Mouse (Mus musculus) brain, adult 2 months (tissue): ENCODE measurements around the gene Kbtbd7.
"Not testable (repeated sequence)": the region's sequence is repeated elsewhere in the genome, so short reads cannot be mapped to it uniquely, and the experiment has no call there.

Experiments
- DNase-seq: peaks from one replicate; pipeline ENCODE4 v3.0.0; 2011; ENCODE audit warnings: low read depth, low spot score

Gene Kbtbd7

DNA sequence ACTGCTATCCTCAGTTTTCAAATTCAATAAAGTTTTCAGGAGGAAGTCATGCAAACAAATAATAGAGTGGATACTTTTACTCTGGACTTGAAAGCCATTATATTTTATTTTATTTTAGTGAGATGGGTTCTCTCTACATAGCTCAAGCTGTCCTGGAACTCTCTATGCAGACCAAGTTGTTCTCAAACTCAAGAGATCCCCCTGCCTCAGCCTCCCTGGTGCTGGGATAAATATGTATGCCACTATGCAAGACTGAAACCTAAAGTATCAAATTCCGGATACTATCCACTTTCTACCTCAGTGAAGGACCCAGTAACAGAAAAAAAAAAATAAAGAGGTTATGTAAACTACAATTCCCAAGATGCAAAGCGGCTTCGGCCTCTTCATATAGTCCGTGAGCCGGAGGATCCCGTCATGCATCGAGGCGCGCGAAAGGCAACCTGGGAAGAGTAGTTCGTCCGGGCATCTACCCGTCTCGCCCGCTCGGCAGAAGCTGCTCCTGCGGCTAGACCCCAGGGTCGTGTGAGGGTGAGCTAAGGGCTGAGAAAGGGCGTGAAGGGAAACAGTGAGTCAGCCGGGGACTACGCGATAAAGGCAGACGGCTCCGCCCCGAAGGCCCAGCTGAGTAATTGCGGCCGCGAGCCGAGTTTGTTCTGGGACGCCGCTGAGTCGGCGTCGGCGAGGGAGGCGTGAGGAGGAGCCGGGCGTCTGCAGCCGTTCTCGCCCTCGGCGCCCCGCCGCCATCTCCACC lies at the start of gene Kbtbd7:
Gene Kbtbd7 (plus strand): TSS at position 533 of the 751 bp plus-strand sequence.
- DNase-seq, result peak; percentile 98

DNA sequence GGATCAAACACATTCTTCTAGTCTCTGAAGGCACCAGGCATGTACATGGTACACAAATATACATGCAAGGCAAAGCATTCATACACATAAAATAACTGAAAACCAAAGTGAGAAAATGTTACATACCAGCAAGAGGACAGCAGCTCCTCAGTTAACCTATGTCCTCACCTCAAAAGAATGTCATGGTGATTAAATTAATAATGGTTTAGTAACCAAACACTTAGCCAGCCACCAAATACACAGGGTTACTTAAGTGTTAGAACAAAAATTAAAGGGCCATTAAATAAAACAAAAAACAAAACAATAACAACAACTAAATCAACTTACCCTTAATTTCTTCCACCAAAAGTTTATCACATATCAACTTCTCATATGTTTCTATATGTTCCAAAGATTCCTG lies 49.3 kb upstream of the Kbtbd7 start:
- DNase-seq, result no peak

DNA sequence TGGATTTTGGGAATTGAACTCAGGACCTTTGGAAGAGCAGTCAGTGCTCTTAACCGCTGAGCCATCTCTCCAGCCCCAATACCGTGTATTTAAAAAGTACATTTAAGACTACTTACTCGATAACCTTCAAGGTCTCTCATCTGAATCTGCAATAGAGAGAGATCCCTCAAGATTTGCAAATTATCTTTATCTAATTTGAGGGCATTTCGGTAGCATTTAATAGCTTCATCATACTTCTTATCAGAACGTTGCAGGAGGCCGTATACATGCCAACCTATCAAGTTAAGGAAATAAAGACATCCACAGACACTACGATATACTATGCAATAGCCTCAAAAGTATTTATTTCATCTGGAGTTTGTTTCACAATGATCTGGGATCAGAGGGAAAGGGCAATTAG lies 43.2 kb upstream of the Kbtbd7 start:
- no peak for DNase-seq

DNA sequence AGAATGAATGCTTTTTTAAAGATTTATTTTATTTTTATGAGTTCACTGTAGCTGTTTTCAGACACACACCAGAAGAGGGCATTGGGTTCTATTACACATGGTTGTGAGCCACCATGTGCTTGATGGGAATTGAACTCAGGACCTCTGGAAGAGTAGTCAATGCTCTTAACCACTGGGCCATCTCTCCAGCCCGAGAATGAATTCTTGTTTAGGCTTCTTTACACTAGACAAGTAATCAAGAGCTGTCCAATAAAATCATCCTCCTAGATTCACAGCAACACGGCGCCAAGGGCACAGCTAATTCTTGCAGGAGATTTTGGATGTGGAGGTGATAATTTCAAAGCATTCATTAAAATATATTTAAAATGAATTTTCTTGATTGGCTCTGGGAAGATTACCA lies 38.0 kb upstream of the Kbtbd7 start:
- DNase-seq, result no peak

DNA sequence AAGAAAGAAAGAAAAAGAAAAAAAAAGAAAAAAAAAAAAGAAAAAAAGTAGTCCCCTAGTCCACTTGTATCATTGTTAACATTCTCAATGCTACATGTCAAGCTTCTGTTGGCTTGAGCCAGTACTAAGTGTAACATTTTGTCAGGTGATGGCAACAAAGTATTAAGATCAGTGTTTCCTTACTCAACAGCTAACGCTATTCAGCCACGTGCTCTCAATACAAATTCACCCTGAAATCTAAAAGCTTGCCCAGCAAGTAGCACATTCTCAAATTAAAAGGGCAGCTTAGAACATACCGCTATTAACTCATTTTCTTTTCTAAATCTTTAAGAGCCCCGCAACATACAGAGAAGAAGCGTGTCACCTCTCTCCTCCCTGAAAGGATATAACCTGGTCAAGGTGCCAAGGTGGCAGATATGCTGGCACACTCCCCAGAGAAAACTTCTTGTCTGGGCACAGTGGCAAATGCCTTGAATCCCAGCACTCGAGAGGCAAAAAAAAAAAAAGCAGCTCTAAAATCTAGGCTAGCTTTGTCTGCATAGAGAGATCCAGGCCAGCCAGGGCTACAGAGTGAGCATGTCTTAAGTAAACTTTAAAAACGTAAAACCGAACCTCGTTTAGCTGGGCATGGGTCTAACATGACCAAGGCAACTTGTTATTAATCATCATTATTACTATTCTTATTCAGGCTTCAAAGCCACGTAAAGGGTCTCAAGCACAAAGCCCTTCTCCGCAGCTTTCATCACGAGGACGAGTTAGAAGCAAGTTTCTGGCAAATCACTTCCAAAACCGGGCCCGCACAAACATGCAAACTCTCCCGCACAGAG lies 36.7 kb upstream of the Kbtbd7 start:
- DNase-seq, result peak; percentile 62

DNA sequence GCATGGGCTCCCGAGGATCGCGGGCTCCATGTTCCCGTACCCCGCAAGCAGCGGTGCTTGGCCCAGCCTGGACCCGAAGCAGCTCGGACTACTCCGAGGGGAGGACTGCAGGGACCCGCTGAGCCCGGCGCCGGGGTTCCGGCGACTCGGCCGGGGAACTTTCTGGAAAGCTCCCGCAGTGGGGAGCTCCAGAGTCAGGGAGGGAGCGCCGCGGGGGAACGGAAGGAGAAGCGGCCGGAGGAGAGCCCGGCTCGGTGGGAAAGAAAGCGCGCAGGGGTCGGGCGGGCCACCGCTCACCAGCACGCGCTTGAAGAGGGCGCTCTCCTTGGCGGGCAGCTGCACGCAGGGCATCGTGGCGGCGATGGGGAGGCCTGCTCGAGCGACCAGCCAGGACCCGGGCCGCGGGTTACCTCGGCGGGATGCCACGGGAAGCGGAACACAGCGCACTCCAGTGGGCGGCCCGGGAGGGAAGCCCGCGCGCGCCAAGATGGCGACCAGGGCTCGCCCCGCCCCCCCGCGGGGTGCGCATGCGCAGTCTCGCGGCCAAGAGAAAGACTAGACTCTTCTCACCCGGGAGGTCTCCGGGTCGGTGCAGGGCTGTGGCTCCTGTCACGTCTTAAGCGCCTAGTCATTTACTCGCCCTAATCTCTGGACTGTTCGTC lies 35.9 kb upstream of the Kbtbd7 start, which contains the start of gene Naa16:
Gene Naa16 (minus strand): TSS at position 514 of the 662 bp plus-strand sequence.
- DNase-seq, result peak; percentile 94

DNA sequence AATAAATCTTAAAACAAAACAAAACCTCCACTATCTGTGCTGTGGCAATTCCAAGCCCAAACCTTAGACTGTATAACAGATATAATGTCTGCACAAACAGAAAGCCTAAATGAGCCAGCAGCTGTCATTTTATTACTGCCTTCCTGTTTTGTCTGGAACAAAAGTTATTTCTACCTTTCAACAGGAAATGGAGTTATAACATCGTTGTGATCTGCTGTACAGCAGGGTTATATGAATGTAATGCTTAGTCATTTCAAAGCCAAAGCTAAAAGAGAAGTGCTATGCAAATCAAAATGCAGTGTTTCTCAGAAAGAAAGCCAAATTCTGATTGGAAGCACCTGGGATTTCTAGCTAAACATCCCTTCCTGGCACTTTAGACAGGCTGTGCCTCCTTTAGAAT lies 33.0 kb upstream of the Kbtbd7 start:
- no peak for DNase-seq

DNA sequence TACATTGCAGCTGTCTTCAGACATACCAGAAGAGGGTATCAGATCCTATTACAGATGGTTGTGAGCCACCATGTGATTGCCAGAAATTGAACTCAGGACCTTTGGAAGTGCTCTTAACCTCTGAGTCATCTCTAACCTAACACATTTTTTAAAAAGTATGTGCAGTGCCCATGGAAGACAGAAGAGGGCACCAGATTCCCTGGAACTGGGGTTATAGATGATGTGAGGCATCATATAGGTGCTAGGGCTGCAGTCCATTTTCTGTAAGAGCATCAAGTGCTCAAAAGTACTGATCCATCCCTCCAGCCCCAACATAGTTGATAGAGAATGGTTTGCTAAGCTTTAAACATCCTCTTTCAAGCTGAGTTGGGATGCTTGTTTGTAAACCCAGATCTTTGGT lies 31.7 kb upstream of the Kbtbd7 start:
- peak; percentile 51 for DNase-seq

DNA sequence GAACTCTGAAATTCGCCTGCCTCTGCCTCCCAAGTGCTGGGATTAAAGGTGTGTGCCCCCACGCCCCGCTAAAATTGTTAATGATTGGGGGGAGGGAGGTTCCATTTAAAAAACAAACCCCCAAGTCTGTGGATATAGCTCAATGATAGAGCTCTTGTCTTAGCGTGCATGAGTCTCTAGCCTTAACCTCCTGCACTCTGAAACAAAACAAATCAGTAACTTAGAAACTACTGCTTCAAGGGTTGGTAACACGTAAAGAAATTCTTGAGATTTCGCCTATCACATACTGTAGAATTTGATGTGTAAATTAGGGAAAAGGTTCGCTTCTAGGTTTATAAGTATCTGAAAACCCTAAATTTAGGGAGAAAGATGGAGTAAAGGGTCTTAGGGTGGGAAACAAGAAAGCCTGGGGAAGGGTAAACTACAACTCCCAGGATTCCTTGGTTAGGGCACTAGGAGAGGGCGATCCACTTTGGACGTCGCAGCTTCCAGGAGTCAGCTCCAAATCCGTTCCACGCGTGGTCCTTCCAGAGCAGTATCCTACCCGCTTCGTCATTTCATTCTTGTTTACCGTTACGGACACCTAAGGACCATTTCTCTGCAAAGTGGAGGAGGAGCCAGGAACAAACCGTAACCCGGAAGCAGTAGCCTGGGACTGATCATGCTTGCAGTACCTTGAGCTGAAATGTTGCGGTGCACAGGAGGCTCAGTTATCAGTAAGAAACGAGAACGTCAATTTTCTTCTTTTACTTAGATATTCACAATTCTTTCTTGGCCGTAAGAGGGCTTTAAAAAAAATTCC lies 28.8 kb upstream of the Kbtbd7 start, which contains the start of gene Mtrf1:
Gene Mtrf1 (plus strand): TSS at position 452 of the 802 bp plus-strand sequence.
- peak; percentile 94 for DNase-seq

DNA sequence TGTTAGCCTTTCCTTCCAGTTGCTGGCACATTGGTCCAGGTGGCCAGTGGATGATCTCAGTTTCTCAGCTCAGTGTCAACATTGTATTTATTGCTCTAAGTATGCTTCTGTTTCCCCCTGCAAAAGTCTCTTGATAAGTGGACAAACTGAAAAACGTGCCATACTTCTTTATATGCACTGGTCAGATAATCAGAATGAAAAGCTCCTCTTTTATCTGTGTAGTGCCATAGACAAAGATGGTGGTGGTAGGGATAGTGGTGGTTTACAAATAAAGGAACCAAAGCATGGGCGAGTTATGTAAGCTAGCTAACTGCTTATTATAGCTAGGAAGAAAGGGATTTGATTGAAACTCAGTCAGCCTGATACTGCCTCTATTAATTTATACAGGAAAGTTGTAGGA lies 18.7 kb upstream of the Kbtbd7 start:
- DNase-seq, result no peak

DNA sequence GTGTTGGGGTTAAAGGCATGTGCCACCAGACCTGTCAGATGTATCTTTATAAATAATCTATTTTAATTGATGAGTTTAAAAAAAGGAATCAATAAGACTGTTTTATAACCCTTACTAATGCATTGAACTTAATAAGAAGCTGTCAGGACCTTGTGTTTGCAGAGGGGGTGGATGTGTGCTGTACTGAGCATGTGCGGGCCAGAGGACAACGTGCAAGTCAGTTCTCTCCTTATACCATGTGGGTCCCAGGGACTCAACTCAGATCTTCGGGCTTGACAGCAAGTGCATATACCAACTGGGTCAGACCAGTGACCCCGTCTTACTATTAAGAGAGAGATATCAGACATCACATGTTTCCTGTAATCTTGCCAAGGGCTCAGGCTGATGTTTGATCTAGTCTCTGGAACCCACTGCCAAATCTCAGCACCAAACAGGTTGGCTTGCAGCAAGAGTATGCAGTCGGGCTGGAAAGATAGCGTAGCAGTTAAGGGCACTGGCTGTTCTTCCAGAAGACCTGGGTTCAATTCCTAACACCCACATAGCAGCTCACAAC lies 17.0 kb upstream of the Kbtbd7 start:
- no peak for DNase-seq

DNA sequence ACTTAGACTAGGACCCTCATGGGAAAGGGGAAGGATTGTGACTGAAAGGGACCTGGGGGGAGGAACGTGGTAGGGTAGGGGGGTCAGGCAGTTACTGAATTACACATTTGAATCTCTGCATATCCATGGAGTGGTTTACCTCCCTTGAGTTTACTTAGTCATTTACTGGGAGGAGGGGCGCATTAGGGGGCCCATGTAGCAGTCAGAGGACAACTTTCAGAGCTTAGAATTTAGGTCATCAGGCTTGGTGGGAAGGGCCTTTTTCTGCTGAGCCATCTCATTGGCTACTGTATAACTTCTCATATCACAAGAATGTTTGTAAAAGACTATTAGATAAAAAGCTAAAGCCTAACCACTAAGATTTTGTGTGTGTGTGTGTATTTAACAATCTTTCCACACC lies 15.6 kb upstream of the Kbtbd7 start:
- no peak for DNase-seq

DNA sequence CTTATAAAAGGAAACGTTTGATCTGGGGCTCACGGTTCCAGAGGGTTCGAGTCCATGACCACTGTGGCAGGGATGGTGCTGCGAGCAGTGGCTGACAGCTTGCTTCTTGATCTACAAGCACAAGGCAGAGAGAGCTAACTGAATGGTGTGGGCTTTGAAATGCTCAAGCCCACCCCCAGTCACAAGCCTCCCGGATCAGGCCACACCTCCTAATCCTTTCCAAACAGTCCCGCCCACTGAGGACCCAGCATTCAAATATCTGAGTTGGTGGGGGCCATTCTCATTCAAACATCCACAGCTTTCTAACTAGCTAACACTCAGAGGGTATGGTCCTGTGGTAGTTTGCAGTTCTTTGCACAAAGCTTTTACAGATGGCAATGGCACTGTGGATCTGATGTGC lies 13.2 kb upstream of the Kbtbd7 start:
- DNase-seq, result no peak

DNA sequence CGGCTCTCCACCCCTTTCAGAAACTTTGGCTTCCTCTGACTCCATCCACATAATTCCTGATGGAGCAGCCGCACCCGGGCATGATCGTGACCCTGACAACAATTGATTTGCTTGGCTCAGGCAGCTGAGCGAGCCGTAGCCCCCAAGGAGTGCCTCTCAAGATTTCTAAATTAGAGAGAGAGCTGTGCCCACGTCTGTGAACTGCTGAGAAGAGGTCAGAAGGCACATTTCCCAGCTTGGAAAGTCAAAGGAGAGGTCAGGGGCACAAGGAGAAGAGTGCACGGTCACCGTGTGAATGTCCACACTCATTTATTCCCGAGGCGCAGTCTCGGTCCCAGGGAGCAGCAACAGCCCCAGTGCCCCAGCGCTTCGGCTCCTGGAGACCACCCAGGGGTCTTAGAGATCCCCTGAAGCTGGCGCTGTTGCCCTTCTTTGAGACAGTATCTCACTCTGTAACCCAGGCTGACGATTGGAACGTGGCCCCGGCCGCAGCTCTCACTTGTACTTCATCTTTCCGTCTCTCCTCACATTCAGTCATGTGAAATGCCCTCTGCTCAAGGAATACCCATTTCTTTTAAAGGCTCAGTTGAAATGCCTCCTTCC lies 6.1 kb upstream of the Kbtbd7 start:
- no peak for DNase-seq

DNA sequence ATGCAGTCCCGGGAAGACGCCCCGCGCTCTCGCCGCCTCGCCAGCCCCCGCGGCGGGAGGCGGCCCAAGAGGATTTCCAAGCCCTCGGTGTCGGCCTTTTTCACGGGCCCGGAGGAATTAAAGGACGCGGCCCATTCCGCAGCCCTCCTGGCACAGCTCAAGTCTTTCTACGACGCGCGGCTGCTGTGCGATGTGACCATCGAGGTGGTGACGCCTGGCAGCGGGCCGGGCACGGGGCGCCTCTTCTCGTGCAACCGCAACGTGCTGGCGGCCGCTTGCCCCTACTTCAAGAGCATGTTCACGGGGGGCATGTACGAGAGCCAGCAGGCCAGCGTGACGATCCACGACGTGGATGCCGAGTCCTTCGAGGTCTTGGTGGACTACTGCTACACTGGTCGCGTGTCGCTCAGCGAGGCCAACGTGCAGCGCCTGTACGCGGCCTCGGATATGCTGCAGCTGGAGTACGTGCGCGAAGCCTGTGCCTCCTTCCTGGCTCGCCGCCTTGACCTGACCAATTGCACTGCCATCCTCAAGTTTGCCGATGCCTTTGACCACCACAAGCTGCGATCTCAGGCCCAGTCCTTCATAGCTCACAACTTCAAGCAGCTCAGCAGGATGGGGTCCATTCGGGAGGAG lies 537 bp downstream of the Kbtbd7 start:
- DNase-seq, result not testable (repeated sequence)

DNA sequence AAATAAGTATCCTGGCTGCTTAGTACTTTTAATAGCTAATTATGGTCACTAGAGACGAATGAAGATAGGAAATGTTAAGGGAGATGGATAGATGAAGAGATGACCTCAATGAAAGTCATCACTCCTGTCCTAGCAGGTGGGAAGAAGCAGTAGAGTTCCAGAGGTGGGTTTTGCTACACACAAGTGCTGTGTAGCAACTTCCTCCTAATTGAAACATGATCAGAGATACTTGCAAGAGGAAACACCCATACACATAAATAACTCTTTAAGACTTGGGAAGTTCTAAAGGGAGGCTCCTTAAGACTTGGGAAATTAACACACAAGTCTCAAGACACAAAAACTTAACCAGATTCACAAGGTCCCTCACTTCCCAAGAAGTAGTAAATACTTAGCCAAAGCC lies 7.8 kb downstream of the Kbtbd7 start:
- no peak for DNase-seq

DNA sequence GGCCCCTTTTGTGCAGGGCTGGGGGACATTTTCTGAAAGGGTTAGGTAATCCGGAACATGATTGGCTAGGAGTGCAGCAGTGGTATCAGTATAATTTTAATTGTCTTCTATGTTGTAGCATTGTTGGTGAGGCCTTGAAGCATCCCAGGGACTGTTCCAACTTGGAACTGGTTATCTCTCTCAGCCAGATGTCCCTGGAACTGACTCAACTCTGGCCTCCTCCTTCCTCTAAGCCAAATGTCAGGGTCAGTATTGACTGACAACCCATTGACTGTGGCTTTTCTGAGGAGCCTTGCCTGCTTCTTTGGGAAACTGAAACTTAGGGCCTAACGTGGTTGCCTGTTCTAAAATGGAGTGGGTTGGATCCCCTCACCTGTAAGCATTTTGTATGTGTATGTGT lies 14.3 kb downstream of the Kbtbd7 start:
- DNase-seq, result no peak

DNA sequence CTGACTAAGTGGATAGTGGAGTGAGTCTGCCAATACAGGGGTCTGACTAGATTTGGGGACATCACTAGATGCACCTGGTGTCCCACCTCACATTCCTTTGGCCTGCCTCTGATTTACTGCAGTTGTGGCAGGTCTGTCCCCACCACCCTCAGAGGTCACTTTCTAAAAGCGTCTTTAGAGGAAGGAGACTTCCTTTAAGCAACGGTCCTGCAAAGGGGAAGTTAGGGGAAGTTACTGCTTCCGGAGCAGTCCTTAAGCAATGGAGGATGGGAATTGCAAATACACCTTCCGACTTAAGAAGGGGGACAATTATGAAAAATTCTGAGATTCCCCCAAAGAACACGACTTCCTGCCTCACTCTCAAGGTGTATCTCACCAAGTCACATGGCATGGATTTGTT lies 15.1 kb downstream of the Kbtbd7 start:
- no peak for DNase-seq

DNA sequence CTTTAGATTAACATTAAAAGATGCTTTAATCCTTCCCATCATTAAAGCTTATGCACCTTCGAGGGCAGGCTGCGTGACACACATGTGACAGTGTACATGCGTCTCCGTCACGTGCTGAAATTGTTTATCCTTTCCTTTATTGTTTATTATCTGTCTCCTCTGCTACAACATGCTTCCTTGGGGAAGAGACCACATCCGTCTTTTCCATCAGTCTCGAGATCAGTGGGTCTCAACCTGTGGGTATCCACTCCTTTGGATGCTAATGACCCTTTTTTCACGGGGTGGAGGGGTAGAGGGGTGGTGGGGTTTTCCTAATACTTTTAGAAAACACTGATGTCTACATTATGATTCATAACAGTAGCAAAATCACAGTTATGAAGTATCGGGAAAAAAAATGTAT lies 18.3 kb downstream of the Kbtbd7 start:
- DNase-seq, result no peak

DNA sequence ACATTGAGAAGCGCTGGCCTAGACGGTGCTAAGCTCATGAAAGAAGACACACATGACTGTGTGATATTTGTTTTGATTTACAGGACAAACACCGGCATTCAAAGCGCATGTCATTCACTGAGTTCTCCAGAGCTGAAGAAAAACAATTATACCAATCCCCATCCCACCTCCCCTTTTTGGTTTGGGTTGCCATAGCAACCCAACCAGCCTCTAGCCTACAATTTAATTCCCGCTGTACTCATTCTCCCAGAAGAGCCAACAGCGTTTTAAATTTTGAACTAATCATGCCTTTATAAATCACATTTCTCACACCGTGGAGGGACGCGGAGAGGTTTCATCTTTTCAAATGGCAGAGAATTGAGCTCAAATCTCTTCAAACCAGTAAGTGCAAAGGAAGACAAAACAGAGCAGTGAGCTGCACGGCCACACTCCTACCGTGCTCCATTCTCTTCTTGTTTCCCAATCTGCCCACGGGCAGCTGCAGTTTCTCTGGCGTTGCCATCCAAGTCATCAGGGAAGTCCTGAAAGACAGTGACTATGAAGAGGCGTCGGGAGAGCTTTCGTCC lies 18.8 kb downstream of the Kbtbd7 start:
- peak; percentile 63 for DNase-seq
